Mouse (Mus musculus): ENCODE measurements around the gene Acadm.

The Acadm gene

GRCm38 (mm10) chr3:153944335-153944990 lies at the start of gene Acadm:
Gene Acadm, minus strand, starts transcription at chr3:153944632.
- DNase-seq (ENCODE audit: low read depth, low spot score): peak; percentile 99

- peak; percentile 28 for DNase-seq (ENCODE audit: low read depth, low spot score)
Measured at GRCm38 (mm10) chr3:153984428-153985340, 40.3 kb upstream of the Acadm start.

GRCm38 (mm10) chr3:153980611-153981010 lies 36.2 kb upstream of the Acadm start:
- no peak for DNase-seq (ENCODE audit: low read depth, low spot score)

- no peak for DNase-seq (ENCODE audit: low read depth, low spot score)
Measured at GRCm38 (mm10) chr3:153975791-153976190, 31.4 kb upstream of the Acadm start.

- DNase-seq (ENCODE audit: low read depth, low spot score): no peak
Measured at GRCm38 (mm10) chr3:153975060-153975459, 30.6 kb upstream of the Acadm start.

GRCm38 (mm10) chr3:153973949-153974760 lies 29.7 kb upstream of the Acadm start:
- no peak for DNase-seq (ENCODE audit: low read depth, low spot score)

- DNase-seq (ENCODE audit: low read depth, low spot score): peak; percentile 44
Measured at GRCm38 (mm10) chr3:153973171-153973948, 28.9 kb upstream of the Acadm start, which contains the start of gene Slc44a5. Gene Slc44a5, plus strand, starts transcription at chr3:153973436.

- no peak for DNase-seq (ENCODE audit: low read depth, low spot score)
Measured at GRCm38 (mm10) chr3:153969451-153969850, 25.0 kb upstream of the Acadm start.

GRCm38 (mm10) chr3:153968549-153968948 lies 24.1 kb upstream of the Acadm start:
- DNase-seq (ENCODE audit: low read depth, low spot score): peak; percentile 75

- DNase-seq (ENCODE audit: low read depth, low spot score): no peak
Measured at GRCm38 (mm10) chr3:153967447-153967846, 23.0 kb upstream of the Acadm start.

GRCm38 (mm10) chr3:153961632-153962389 lies 17.4 kb upstream of the Acadm start:
- no peak for DNase-seq (ENCODE audit: low read depth, low spot score)

GRCm38 (mm10) chr3:153960884-153961283 lies 16.5 kb upstream of the Acadm start:
- DNase-seq (ENCODE audit: low read depth, low spot score): no peak

GRCm38 (mm10) chr3:153959731-153960207 lies 15.3 kb upstream of the Acadm start:
- no peak for DNase-seq (ENCODE audit: low read depth, low spot score)

- peak; percentile 71 for DNase-seq (ENCODE audit: low read depth, low spot score)
Measured at GRCm38 (mm10) chr3:153959035-153959730, 14.8 kb upstream of the Acadm start.

GRCm38 (mm10) chr3:153957916-153958315 lies 13.5 kb upstream of the Acadm start:
- DNase-seq (ENCODE audit: low read depth, low spot score): no peak

- no peak for DNase-seq (ENCODE audit: low read depth, low spot score)
Measured at GRCm38 (mm10) chr3:153948176-153948575, 3.7 kb upstream of the Acadm start.

GRCm38 (mm10) chr3:153947271-153947670 lies 2.8 kb upstream of the Acadm start:
- DNase-seq (ENCODE audit: low read depth, low spot score): no peak

- DNase-seq (ENCODE audit: low read depth, low spot score): peak; percentile 7
Measured at GRCm38 (mm10) chr3:153943901-153944334, 514 bp downstream of the Acadm start.

- peak; percentile 64 for DNase-seq (ENCODE audit: low read depth, low spot score)
Measured at GRCm38 (mm10) chr3:153943003-153943640, 1.3 kb downstream of the Acadm start.
